In the genomic region with DNA sequence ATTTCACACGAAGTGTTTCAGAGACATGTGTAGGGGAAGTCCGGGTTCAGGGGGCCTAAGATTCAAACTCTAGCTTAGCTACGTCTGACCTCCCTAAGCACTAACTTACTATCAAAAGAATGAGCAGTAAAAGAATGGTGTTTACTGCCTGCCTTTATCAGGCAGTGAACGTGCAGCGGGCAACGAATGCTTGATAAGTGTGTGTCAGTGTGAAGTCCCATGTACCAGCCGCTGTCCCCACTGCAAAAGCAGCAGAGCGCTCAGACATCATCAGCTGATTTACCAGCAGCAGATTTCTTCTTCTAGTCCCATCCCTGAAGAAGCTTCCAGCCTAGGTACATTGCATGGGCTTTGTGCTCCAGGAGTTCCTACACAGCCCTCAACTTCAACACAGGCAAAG, we compare ENCODE assay signal across 17 mouse cellular contexts. TPM values are rescaled to one million over a fixed set of nuclear protein-coding genes. Genes with fewer than 3 reads are reported as not detected.
DNase-seq lines count a peak whose midpoint lies in the region; ATAC-seq and TF ChIP-seq lines count a peak whose summit lies in the region.
"Had no signal": no experiment of that assay in that cellular context is flagged by ENCODE, and none has a peak within 500 bp of the region (broad histone marks: within the 10 kb centered on the region; RNA-seq: fewer than 3 reads in every experiment).

No protein-coding gene starts in this region.

- no peaks in the 10 kb centered on the region for H3K9me3 ChIP-seq in heart, embryonic 14.5 days (ENCODE audit: control insufficient read depth, low read length)
- no peaks in the 10 kb centered on the region for H3K9me3 ChIP-seq in heart, postnatal 0 days (replicated peaks; ENCODE audit: control insufficient read depth, low read length)
- H3K9me3 ChIP-seq in intestine, embryonic 16.5 days (ENCODE audit: control insufficient read depth, low read length): no peaks in the 10 kb centered on the region
- H3K9me3 ChIP-seq in liver, embryonic 16.5 days (replicated peaks; ENCODE audit: control insufficient read depth, low read length): no peaks in the 10 kb centered on the region
- H3K9me3 ChIP-seq: embryonic facial prominence, embryonic 12.5 days; midbrain, embryonic 13.5 days; neural tube, embryonic 12.5 days had no signal

- H3K4me3 ChIP-seq in heart, embryonic 14.5 days (ENCODE audit: control insufficient read depth in 1 of 2, insufficient read depth in 1 of 2, low read depth in 1 of 2, low read length in 2 of 2): no peak overlapping the region
- H3K4me3 ChIP-seq in heart, postnatal 0 days (ENCODE audit: low read depth, low read length): no peak overlapping the region
- H3K4me3 ChIP-seq in intestine, embryonic 16.5 days (ENCODE audit: low read length): no peak overlapping the region
- no peak overlapping the region for H3K4me3 ChIP-seq in liver, embryonic 16.5 days (ENCODE audit: low read depth, low read length)
- H3K4me3 ChIP-seq: embryonic facial prominence, embryonic 12.5 days; erythroblast, embryonic 14.5 days; midbrain, embryonic 13.5 days; neural tube, embryonic 12.5 days had no signal

- H3K9ac ChIP-seq in heart, embryonic 14.5 days (ENCODE audit: low read length): no peak overlapping the region
- H3K9ac ChIP-seq in heart, postnatal 0 days (replicated peaks; ENCODE audit: low read depth, low read length): 0 out of 2 replicates have a peak overlapping the region, but pooled peaks have one; percentile 3
- no peak overlapping the region for H3K9ac ChIP-seq in intestine, embryonic 16.5 days (ENCODE audit: low read depth, low read length)
- H3K9ac ChIP-seq in liver, embryonic 16.5 days (ENCODE audit: low read depth, low read length): no peak overlapping the region
- H3K9ac ChIP-seq: embryonic facial prominence, embryonic 12.5 days; midbrain, embryonic 13.5 days; neural tube, embryonic 12.5 days had no signal

- H3K27me3 ChIP-seq in heart, embryonic 14.5 days (ENCODE audit: control insufficient read depth, insufficient read depth, low read length): no peaks in the 10 kb centered on the region
- no peaks in the 10 kb centered on the region for H3K27me3 ChIP-seq in heart, postnatal 0 days (ENCODE audit: control insufficient read depth, insufficient read depth, low read length)
- no peaks in the 10 kb centered on the region for H3K27me3 ChIP-seq in intestine, embryonic 16.5 days (replicated peaks; ENCODE audit: control insufficient read depth, insufficient read depth, low read length)
- no peaks in the 10 kb centered on the region for H3K27me3 ChIP-seq in liver, embryonic 16.5 days (ENCODE audit: control insufficient read depth, insufficient read depth, low read depth, low read length)
- H3K27me3 ChIP-seq: embryonic facial prominence, embryonic 12.5 days; midbrain, embryonic 13.5 days; neural tube, embryonic 12.5 days had no signal

- ATAC-seq in heart, embryonic 14.5 days (ENCODE audit: insufficient number of reproducible peaks, insufficient read depth, low FRiP score, low read depth): no peak
- no peak for ATAC-seq in heart, postnatal 0 days (ENCODE audit: insufficient read depth, low read depth)
- ATAC-seq in intestine, embryonic 16.5 days: peak; percentile 47
- ATAC-seq in liver, embryonic 16.5 days (ENCODE audit: low read depth): 0 out of 2 replicates have a peak, but pooled peaks have one; percentile 41
- ATAC-seq: forebrain, embryonic 14.5 days; midbrain, embryonic 13.5 days had no signal

- no peak overlapping the region for H3K4me2 ChIP-seq in heart, embryonic 14.5 days (ENCODE audit: low read length)
- no peak overlapping the region for H3K4me2 ChIP-seq in heart, postnatal 0 days (ENCODE audit: low read depth, low read length)
- no peak overlapping the region for H3K4me2 ChIP-seq in intestine, embryonic 16.5 days (ENCODE audit: low read depth, low read length)
- H3K4me2 ChIP-seq in liver, embryonic 16.5 days (ENCODE audit: low read depth, low read length): no peak overlapping the region
- H3K4me2 ChIP-seq: embryonic facial prominence, embryonic 12.5 days; midbrain, embryonic 13.5 days; neural tube, embryonic 12.5 days had no signal

- no peak for DNase-seq in heart, adult 11 months
- no peak for DNase-seq in heart, postnatal 0 days (ENCODE audit: low spot score)
- DNase-seq in lung, postnatal 4 days: no peak
- no peak for DNase-seq in ovary, postnatal 14 days (ENCODE audit: low spot score)
- DNase-seq: adrenal gland, adult 2 months; cerebellum, adult 9-11 months; gastrocnemius, postnatal 25 days; right cerebral cortex, adult 18-20 months; thymus, postnatal 25 days had no signal

- TF ChIP-seq EP300 in heart, postnatal 0 days (IDR thresholded peaks at IDR 0.05; ENCODE audit: low read depth): no peak

- WGBS in heart, embryonic 14.5 days: 25% methylated on average over 8 of the region's 8 CpGs
- 34% methylated on average over 8 of the region's 8 CpGs for WGBS in heart, postnatal 0 days
- 55% methylated on average over 8 of the region's 8 CpGs for WGBS in intestine, embryonic 16.5 days
- WGBS in liver, embryonic 16.5 days (ENCODE audit: insufficient replicate concordance): 26% methylated on average over 8 of the region's 8 CpGs

- no peaks in the 10 kb centered on the region for H3K36me3 ChIP-seq in heart, embryonic 14.5 days (ENCODE audit: control insufficient read depth, insufficient read depth, low read length)
- no peaks in the 10 kb centered on the region for H3K36me3 ChIP-seq in heart, postnatal 0 days (replicated peaks; ENCODE audit: control insufficient read depth, insufficient read depth, low read length)
- no peaks in the 10 kb centered on the region for H3K36me3 ChIP-seq in intestine, embryonic 16.5 days (ENCODE audit: control insufficient read depth, insufficient read depth, low read length)
- no peaks in the 10 kb centered on the region for H3K36me3 ChIP-seq in liver, embryonic 16.5 days (ENCODE audit: control insufficient read depth, insufficient read depth)
- H3K36me3 ChIP-seq: embryonic facial prominence, embryonic 12.5 days; midbrain, embryonic 13.5 days; neural tube, embryonic 12.5 days had no signal

- TF ChIP-seq CTCF in heart, postnatal 0 days (IDR thresholded peaks at IDR 0.05; ENCODE audit: low read depth): no peak

- H3K27ac ChIP-seq in heart, embryonic 14.5 days (replicated peaks in 1 of 2; ENCODE audit: control insufficient read depth in 1 of 2, insufficient read depth in 1 of 2, low read depth in 2 of 2, low read length in 2 of 2): peak overlapping the region; percentile 46 to 68
- H3K27ac ChIP-seq in heart, postnatal 0 days (ENCODE audit: low read depth): peak overlapping the region; percentile 20; the same call in 1 of the 2 replicates
- peak overlapping the region; percentile 82 for H3K27ac ChIP-seq in intestine, embryonic 16.5 days (ENCODE audit: low read length)
- no peak overlapping the region for H3K27ac ChIP-seq in liver, embryonic 16.5 days (ENCODE audit: low read length)
- H3K27ac ChIP-seq: embryonic facial prominence, embryonic 12.5 days; midbrain, embryonic 13.5 days; neural tube, embryonic 12.5 days had no signal

- H3K4me1 ChIP-seq in heart, embryonic 14.5 days (ENCODE audit: control insufficient read depth in 2 of 2, insufficient read depth in 2 of 2, low read length in 2 of 2): peaks cover 25 to 41% of the 10 kb centered on the region in 2 experiments
- peaks cover 41% of the 10 kb centered on the region for H3K4me1 ChIP-seq in heart, postnatal 0 days (ENCODE audit: control insufficient read depth, insufficient read depth)
- peaks cover 48% of the 10 kb centered on the region for H3K4me1 ChIP-seq in intestine, embryonic 16.5 days (ENCODE audit: control insufficient read depth, insufficient read depth, low read length)
- peaks cover 24% of the 10 kb centered on the region for H3K4me1 ChIP-seq in liver, embryonic 16.5 days (ENCODE audit: control insufficient read depth, low read depth, low read length)
- H3K4me1 ChIP-seq: embryonic facial prominence, embryonic 12.5 days had no signal

RNA-seq across cellular contexts. Expression of a gene that starts 49.7 kb away (rescaled TPM):
- 8.3 and 9.7 TPM in 2 replicates for polyA plus RNA-seq in heart, embryonic 14.5 days (2014; fragmentation: Nextera tagmentation; extraction: Ambion mirVana)
- total RNA-seq in heart, postnatal 0 days (2014; rRNA removed; ENCODE audit: low replicate concordance): 24.5 and 29.9 TPM in 2 replicates
- 6.0 TPM in 2 replicates for polyA plus RNA-seq in heart, postnatal 0 days (2015; fragmentation: Nextera tagmentation; extraction: Ambion mirVana)
- polyA plus RNA-seq in intestine, embryonic 16.5 days (2015; fragmentation: Nextera tagmentation; extraction: Ambion mirVana): 8.0 and 9.0 TPM in 2 replicates
- polyA plus RNA-seq in liver, embryonic 16.5 days (2015; fragmentation: Nextera tagmentation; extraction: Ambion mirVana): 3.2 and 3.6 TPM in 2 replicates

Comparison
In these comparisons a context has a peak if more than half of its experiments do, and no peak if none do; other contexts are left out.
1. ATAC-seq: peak in intestine, embryonic 16.5 days (single experiment) and liver, embryonic 16.5 days (single experiment); none in heart, embryonic 14.5 days (single experiment) and heart, postnatal 0 days (single experiment).